Mouse (Mus musculus) heart, adult 2 months (tissue): ENCODE measurements around the gene Plscr1.

ENCODE experiments used
- CTCF ChIP-seq: fragments of 200-600 bp; IDR thresholded peaks from 2 replicates; pipeline ENCODE4 v1.8.1; 2022; ENCODE audit warnings: antibody characterized with exemption, mild to moderate bottlenecking, moderate library complexity
- EP300 ChIP-seq: fragments of 200-500 bp; IDR thresholded peaks from 2 replicates; pipeline ENCODE4 v1.6.1; 2011; ENCODE audit warnings: low read depth, low read length, control low read depth; ENCODE audit not compliant: insufficient read depth
- POLR2A ChIP-seq: fragments of 200-500 bp; IDR thresholded peaks from 2 replicates; pipeline ENCODE4 v1.6.1; 2011; ENCODE audit warnings: mild to moderate bottlenecking, low read depth, low read length, control low read depth; ENCODE audit not compliant: insufficient read depth

DNA sequence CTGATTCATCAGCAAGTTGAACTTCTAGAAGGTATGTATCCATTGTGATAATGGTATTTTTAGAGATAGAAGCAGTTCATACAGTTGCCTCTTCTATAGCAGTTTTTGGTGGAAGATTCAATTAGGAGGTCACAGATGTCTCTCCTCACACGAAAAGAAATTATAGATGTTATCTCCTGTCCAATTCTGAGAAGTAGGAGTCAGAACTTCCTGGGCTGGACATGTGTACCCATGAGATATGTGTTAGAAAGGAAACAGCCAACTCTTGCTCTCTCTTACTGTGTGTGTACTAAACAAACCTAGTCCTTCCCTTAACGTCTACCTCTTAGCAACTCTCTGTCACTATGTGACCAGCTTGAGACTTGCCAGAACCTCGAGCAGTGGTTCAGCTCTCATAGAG, 40.1 kb downstream of the Plscr1 start:
- TF ChIP-seq POLR2A (no peak), CTCF (no peak), EP300 (no peak)
